Mouse (Mus musculus) embryonic fibroblast, embryonic 13.5 days (primary cell): Measurements from ENCODE around the gene Cdr1. TPM values are rescaled to one million over a fixed set of nuclear protein-coding genes. Genes with fewer than 3 reads are reported as not detected.
A peak's percentile ranks its signal among the peaks of the same experiment; 100 is the strongest.

Experiments used
- H3K27ac ChIP-seq: 2 replicates; pipeline ENCODE4 v1.5.1; 2012; ENCODE audit warnings: low read length, control low read depth, inconsistent platforms; ENCODE audit not compliant: insufficient read depth
- H3K4me1 ChIP-seq: 2 replicates; pipeline ENCODE4 v1.6.1; 2011; ENCODE audit warnings: low read length; ENCODE audit not compliant: control insufficient read depth, insufficient read depth
- H3K4me3 ChIP-seq: 2 replicates; pipeline ENCODE4 v1.5.1; 2011; ENCODE audit warnings: mild to moderate bottlenecking, control low read depth, low read length; ENCODE audit not compliant: insufficient read depth
- CTCF ChIP-seq: IDR thresholded peaks from 2 replicates; pipeline ENCODE4 v1.5.1; 2011; ENCODE audit warnings: mild to moderate bottlenecking, control low read depth, low read length, moderate library complexity, borderline replicate concordance; ENCODE audit not compliant: insufficient read depth
- POLR2A ChIP-seq: IDR thresholded peaks from 2 replicates; pipeline ENCODE4 v1.6.1; 2011; ENCODE audit warnings: low read depth, mild to moderate bottlenecking, control low read depth, low read length, moderate library complexity
- polyA plus RNA-seq: library from polyadenylated mRNA; stranded (reverse); fragments of >200 nt; gene quantifications from 2 replicates; pipeline ENCODE4 v1.2.4, GENCODE M21; 2011; ENCODE audit warnings: low read depth; ENCODE audit not compliant: missing spikeins, insufficient read length

Gene Cdr1
- polyA plus RNA-seq = not detected in 2 replicates

- Histone ChIP-seq H3K27ac (no peak within 1 kb of the TSS), H3K4me3 (no peak within 1 kb of the TSS), H3K4me1 (no peaks in the 10 kb centered on the region)
- TF ChIP-seq CTCF (no peak), POLR2A (no peak)
These were observed at the start of gene Cdr1 for GRCm38 (mm10) chrX:61185458-61185857. TSS of gene Cdr1 (minus strand) at chrX:61185558.

GRCm38 (mm10) chrX:61185869-61186268, 511 bp upstream of the Cdr1 start:
- TF ChIP-seq POLR2A = no peak
- no peak for TF ChIP-seq CTCF
- H3K4me3 ChIP-seq = no peak overlapping the region
- H3K4me1 ChIP-seq = no peaks in the 10 kb centered on the region
- no peak overlapping the region for H3K27ac ChIP-seq

- H3K4me1 ChIP-seq = no peaks in the 10 kb centered on the region
- H3K27ac ChIP-seq = no peak overlapping the region
- no peak for TF ChIP-seq POLR2A
- TF ChIP-seq CTCF = no peak
- no peak overlapping the region for H3K4me3 ChIP-seq
These were observed 18.8 kb downstream of the Cdr1 start for GRCm38 (mm10) chrX:61166519-61166918.

GRCm38 (mm10) chrX:61161249-61161648, 24.1 kb downstream of the Cdr1 start:
- no peak for TF ChIP-seq CTCF
- no peak for TF ChIP-seq POLR2A
- Histone ChIP-seq H3K4me1 (no peaks in the 10 kb centered on the region), H3K27ac (no peak overlapping the region), H3K4me3 (no peak overlapping the region)

GRCm38 (mm10) chrX:61154657-61155256, 30.6 kb downstream of the Cdr1 start:
- Histone ChIP-seq H3K4me1 (no peaks in the 10 kb centered on the region), H3K27ac (no peak overlapping the region)
- no peak for TF ChIP-seq POLR2A
- TF ChIP-seq CTCF = no peak

GRCm38 (mm10) chrX:61154246-61154645, 31.1 kb downstream of the Cdr1 start:
- H3K4me3 ChIP-seq = no peak overlapping the region
- TF ChIP-seq POLR2A = no peak
- no peak for TF ChIP-seq CTCF
- H3K27ac ChIP-seq = no peak overlapping the region
- H3K4me1 ChIP-seq = no peaks in the 10 kb centered on the region

More at GRCm38 (mm10) chrX:61154657-61155256, 30.6 kb downstream of the Cdr1 start:
- no peak overlapping the region for H3K4me3 ChIP-seq

GRCm38 (mm10) chrX:61146569-61146968, 38.8 kb downstream of the Cdr1 start:
- no peak overlapping the region for H3K4me3 ChIP-seq
- TF ChIP-seq POLR2A (no peak), CTCF (no peak)
- no peak overlapping the region for H3K27ac ChIP-seq
- no peaks in the 10 kb centered on the region for H3K4me1 ChIP-seq

- H3K4me1 ChIP-seq = no peaks in the 10 kb centered on the region
- H3K27ac ChIP-seq = no peak overlapping the region
- no peak overlapping the region for H3K4me3 ChIP-seq
- TF ChIP-seq CTCF = no peak
- no peak for TF ChIP-seq POLR2A
These were observed 39.9 kb downstream of the Cdr1 start for GRCm38 (mm10) chrX:61145416-61145815.

- Histone ChIP-seq H3K4me3 (no peak overlapping the region), H3K27ac (no peak overlapping the region), H3K4me1 (no peaks in the 10 kb centered on the region)
- TF ChIP-seq CTCF (peak; percentile 48; the same call in 1 of the 2 replicates), POLR2A (no peak)
These were observed 50.8 kb downstream of the Cdr1 start for GRCm38 (mm10) chrX:61134592-61134991.
